Mouse (Mus musculus) heart, embryonic 13.5 days (tissue): Measurements from ENCODE around the gene Egfl6. TPM values are rescaled to one million over a fixed set of nuclear protein-coding genes. Genes with fewer than 3 reads are reported as not detected.
A peak's percentile ranks its signal among the peaks of the same experiment; 100 is the strongest.
"Not testable (repeated sequence)": the region's sequence is repeated elsewhere in the genome, so short reads cannot be mapped to it uniquely, and the experiment has no call there.

Experiments
- ATAC-seq: fragments of 200-750 bp; cut with Nextera tagmentation; 2 replicates; pipeline ENCODE4 v1.8.0; 2017; ENCODE audit warnings: moderate TSS enrichment; ENCODE audit not compliant: insufficient number of reproducible peaks, low FRiP score, low TSS enrichment; ENCODE audit errors: extremely low read depth
- H3K27ac ChIP-seq: fragments of 300-500 bp; sonication (generic); replicated peaks from 2 replicates; pipeline ENCODE4 v1.5.1; 2015; ENCODE audit warnings: moderate library complexity, mild to moderate bottlenecking, inconsistent platforms
- H3K27me3 ChIP-seq: fragments of 300-500 bp; sonication (generic); replicated peaks from 2 replicates; pipeline ENCODE4 v1.6.1; 2015; ENCODE audit warnings: mild to moderate bottlenecking, inconsistent platforms
- H3K36me3 ChIP-seq: fragments of 300-500 bp; sonication (generic); 2 replicates; pipeline ENCODE4 v1.6.1; 2015; ENCODE audit warnings: mild to moderate bottlenecking, inconsistent platforms
- H3K4me1 ChIP-seq: fragments of 300-500 bp; sonication (generic); 2 replicates; pipeline ENCODE4 v1.6.1; 2015; ENCODE audit warnings: inconsistent platforms
- H3K4me2 ChIP-seq: fragments of 300-500 bp; sonication (generic); 2 replicates; pipeline ENCODE4 v1.6.1; 2015; ENCODE audit warnings: inconsistent platforms, mild to moderate bottlenecking, moderate library complexity
- H3K4me3 ChIP-seq: fragments of 300-500 bp; sonication (generic); 2 replicates; pipeline ENCODE4 v1.5.1; 2015; ENCODE audit warnings: moderate library complexity, mild to moderate bottlenecking, inconsistent platforms
- H3K9ac ChIP-seq: fragments of 300-500 bp; sonication (generic); 2 replicates; pipeline ENCODE4 v1.6.1; 2015; ENCODE audit warnings: inconsistent platforms, mild to moderate bottlenecking, moderate library complexity
- H3K9me3 ChIP-seq: fragments of 300-500 bp; sonication (generic); 2 replicates; pipeline ENCODE4 v1.6.1; 2016; ENCODE audit warnings: inconsistent platforms
- WGBS: fragments of 180-500 bp; shearing (Covaris S2); methylation state at CpG from one replicate; pipeline ENCODE4 v1.1.7; 2015; ENCODE audit warnings: mixed read lengths; 5-methylcytosine and 5-hydroxymethylcytosine counted together
- polyA plus RNA-seq: library from polyadenylated mRNA; unstranded; fragments of >200 nt; fragmentation: Nextera tagmentation; extraction: Ambion mirVana; gene quantifications from 2 replicates; pipeline ENCODE4 v1.2.1, GENCODE M21; 2015

Gene Egfl6
- polyA plus RNA-seq, 1 experiment from 2014 or later = 7.0 TPM

DNA sequence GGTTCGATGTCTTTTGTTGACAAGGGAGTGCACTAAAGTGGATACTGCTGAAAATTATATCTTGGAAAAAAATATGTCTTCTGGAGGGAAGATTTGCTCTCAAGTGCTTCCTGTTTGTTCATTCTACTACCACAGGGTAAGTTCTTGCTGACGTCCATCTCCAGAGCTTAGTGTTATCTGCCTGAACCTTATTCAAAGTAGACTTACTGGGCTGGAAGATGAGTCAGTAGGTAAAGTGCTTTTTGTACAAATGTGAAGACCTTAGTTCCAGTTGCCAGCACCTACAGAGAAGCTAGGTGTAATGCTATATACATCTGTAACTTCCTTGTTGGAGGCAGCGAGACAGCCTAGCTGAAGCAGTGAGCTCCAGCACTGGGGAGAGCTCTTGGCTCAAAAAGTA lies 69.6 kb downstream of the Egfl6 start:
- no peak for ATAC-seq
- Histone ChIP-seq H3K9ac (no peak overlapping the region), H3K27me3 (no peaks in the 10 kb centered on the region), H3K4me1 (no peaks in the 10 kb centered on the region), H3K36me3 (no peaks in the 10 kb centered on the region), H3K4me2 (no peak overlapping the region), H3K9me3 (no peaks in the 10 kb centered on the region), H3K4me3 (no peak overlapping the region), H3K27ac (no peak overlapping the region)
- WGBS = 69% methylated on average over 3 of the region's 3 CpGs

DNA sequence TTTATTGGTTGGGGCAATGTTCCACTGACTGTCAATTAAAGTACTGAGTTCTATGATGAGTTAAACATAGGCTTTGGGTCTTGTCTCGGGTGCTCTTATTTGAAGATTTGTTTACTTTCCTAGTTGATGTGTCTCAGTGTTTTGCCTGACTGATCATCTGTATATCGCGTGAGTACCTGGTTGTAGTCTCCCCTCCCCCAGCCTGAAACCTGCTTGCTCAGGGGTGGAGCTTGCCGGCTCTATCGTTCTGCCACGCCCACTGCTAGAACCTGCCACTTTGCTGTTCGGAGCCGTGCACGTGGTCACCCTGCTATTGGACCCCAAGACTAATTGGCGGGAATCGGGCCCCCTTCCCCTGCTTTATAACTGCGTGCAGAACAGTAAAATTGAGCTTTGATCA lies 71.5 kb downstream of the Egfl6 start:
- not testable (repeated sequence) for H3K9ac ChIP-seq, H3K9me3 ChIP-seq, H3K27me3 ChIP-seq, H3K4me1 ChIP-seq, ATAC-seq, H3K27ac ChIP-seq, H3K36me3 ChIP-seq
- 25% methylated on average over 11 of the region's 12 CpGs for WGBS
- Histone ChIP-seq H3K4me3 (peak overlapping the region; percentile 24), H3K4me2 (peak overlapping the region; percentile 54)

DNA sequence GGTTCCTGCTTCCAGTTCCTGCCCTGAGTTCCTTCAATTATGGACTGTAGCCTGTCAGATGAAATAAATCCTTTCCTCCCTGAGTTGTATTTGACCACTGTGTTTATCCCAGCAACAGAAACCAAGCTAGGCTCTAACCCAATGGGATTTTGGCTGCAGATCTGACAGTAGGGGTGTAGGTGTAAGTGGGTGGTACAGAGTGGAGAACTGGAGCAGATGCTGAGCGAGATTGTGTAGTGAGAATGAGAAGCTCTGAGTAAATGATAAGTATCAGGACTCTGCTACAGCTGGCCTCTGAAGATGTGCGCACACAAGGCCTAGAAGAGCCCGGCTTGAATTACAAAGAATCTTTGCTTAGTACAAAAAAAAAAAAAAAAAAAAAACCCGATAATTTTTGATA lies 73.4 kb downstream of the Egfl6 start:
- WGBS = 85% methylated on average over 4 of the region's 4 CpGs
- H3K4me2 ChIP-seq = no peak overlapping the region
- H3K27me3 ChIP-seq = no peaks in the 10 kb centered on the region
- H3K4me3 ChIP-seq = no peak overlapping the region
- no peaks in the 10 kb centered on the region for H3K4me1 ChIP-seq
- H3K36me3 ChIP-seq = no peaks in the 10 kb centered on the region
- H3K9ac ChIP-seq = no peak overlapping the region
- no peaks in the 10 kb centered on the region for H3K9me3 ChIP-seq
- no peak overlapping the region for H3K27ac ChIP-seq
- no peak for ATAC-seq

DNA sequence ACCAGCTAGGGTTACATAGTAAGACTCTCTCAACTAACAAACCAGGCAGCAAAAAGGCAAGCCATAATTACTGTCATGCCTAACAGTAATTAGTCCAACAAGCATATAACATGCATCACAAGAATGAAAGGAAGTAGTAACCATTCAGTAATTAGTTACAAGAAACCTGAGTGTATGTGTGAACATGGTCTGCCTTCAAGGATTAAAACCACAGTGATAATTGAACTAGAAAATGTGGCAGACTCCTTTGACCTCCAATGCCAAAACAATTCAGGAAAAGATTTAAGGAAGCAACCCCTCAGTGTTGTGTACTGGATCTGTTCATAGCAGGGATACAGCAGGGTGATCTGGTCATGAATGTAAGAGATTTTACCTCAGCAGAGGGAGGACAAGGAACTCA lies 74.4 kb downstream of the Egfl6 start:
- ATAC-seq = no peak
- Histone ChIP-seq H3K9ac (no peak overlapping the region; the same call in 1 of the 2 replicates), H3K4me3 (no peak overlapping the region), H3K27ac (peak overlapping the region; percentile 98; the same call in 1 of the 2 replicates), H3K4me1 (no peaks in the 10 kb centered on the region), H3K27me3 (no peaks in the 10 kb centered on the region), H3K4me2 (peak overlapping the region; percentile 67), H3K36me3 (no peaks in the 10 kb centered on the region), H3K9me3 (no peaks in the 10 kb centered on the region)

DNA sequence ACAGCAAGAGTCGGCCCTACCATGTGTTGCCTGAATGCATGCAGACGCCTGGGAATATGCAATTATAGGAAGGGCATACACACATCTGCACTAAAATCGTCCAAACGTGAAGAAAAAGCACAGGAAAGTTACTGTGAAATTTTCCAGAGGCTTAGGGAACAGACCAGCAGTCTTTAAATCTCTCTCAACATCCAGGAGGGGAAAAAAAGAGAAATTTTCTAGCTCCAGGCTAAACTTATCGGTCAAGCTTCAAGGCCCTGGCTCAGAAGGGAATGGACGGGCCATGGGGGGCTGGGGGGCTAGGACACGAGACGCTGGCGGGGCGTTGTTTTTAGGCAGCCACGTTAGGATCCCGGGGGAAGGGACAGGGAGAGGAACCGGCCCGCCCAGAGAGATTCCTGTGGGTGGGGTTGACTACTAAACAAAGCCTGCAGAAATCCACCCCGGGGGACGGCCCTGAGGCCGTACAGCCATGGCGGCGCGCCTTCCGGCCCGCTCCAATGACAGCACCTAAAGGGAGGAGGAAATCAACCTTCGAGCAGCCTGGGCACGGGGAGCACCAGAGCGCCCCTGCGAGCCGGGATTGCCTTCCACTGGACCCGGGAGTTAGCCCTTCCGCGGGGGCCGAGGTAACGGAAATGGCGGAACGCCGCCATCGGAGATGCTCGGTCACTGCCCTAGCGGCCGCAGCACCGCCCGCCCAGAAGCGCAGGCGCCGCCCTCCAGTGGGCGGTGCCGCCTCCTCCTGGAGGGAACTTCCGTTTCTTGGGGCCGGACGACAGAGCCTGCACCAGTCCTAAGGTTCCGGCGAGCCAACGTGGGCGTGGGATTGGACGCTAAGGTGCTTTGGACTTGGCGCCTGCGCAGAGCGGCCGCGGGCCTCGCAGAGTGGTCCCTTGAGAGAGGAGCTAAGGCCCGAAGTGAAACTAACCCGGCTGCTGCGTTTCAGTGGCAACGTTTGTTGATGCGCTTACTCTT lies 75.5 kb downstream of the Egfl6 start:
- H3K4me3 ChIP-seq = peak overlapping the region; percentile 61
- no peaks in the 10 kb centered on the region for H3K27me3 ChIP-seq
- peaks cover 4% of the 10 kb centered on the region; the same call in 1 of the 2 replicates for H3K36me3 ChIP-seq
- peak; percentile 99 for ATAC-seq
- H3K27ac ChIP-seq = peak overlapping the region; percentile 98
- peak overlapping the region; percentile 67 for H3K4me2 ChIP-seq
- H3K9me3 ChIP-seq = no peaks in the 10 kb centered on the region
- H3K4me1 ChIP-seq = no peaks in the 10 kb centered on the region
- 14% methylated on average over 64 of the region's 65 CpGs for WGBS
- peak overlapping the region; percentile 86 for H3K9ac ChIP-seq

DNA sequence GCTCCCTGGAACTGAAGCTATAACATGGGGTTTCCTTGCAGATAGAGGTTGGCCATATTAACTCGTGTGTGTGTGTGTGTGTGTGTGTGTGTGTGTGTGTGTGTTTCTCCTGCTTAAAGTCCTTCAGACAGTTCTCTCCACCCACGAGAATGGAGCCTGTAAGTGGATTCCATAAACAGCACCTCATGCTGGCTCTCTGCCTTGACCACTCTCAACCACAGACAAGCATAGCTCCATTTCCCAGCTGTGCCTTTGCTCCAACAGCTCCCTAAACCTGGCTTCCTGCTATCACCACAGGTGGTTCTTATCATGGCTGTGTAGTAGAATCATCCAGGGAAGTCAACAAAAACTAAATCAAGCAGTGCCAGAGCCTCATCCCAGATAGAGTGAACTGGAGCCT lies 81.1 kb downstream of the Egfl6 start:
- H3K27ac ChIP-seq = no peak overlapping the region
- H3K4me1 ChIP-seq = no peaks in the 10 kb centered on the region
- H3K36me3 ChIP-seq = peaks cover 10% of the 10 kb centered on the region; the same call in 1 of the 2 replicates
- H3K9ac ChIP-seq = no peak overlapping the region
- 39% methylated on average over 2 of the region's 2 CpGs for WGBS
- no peaks in the 10 kb centered on the region for H3K9me3 ChIP-seq
- no peak overlapping the region for H3K4me3 ChIP-seq
- H3K27me3 ChIP-seq = no peaks in the 10 kb centered on the region
- H3K4me2 ChIP-seq = no peak overlapping the region
- no peak for ATAC-seq

DNA sequence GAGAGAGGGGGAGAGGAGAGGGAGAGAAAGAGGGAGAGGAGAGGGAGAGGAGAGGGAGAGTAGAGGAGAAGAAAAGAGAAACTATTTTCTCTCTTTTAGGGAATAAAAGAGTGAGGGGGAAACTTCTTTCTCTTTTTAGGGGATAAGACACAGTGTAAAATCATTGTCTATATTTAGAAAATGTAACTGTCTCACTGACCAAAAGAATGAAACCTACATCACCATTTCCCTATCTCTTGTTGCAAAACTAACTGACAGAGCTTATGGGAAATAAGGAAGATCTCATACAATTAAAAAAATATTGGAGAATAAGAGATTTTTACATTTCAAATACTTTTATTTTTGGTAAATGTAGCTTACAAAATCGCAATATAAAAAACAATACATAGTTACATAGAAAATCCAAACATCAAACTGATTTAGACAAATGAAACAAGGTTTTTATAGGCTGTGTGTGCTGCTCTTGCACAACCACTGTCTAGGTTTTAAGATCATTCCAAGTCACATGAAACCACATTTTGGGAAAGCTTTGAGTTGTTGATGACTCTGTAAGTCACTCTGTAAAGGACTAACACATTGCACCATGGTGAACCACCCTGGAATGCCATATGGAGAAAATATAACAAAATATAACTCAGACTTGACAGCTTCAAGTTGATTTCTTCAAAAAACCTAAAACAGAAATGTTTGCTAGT lies 85.9 kb downstream of the Egfl6 start:
- Histone ChIP-seq H3K4me2 (no peak overlapping the region), H3K4me3 (no peak overlapping the region), H3K27ac (no peak overlapping the region), H3K9me3 (no peaks in the 10 kb centered on the region), H3K4me1 (no peaks in the 10 kb centered on the region), H3K36me3 (peaks cover 6% of the 10 kb centered on the region; the same call in 1 of the 2 replicates), H3K27me3 (no peaks in the 10 kb centered on the region), H3K9ac (no peak overlapping the region)
- no peak for ATAC-seq
- WGBS = 68% methylated on average over 1 of the region's 1 CpGs

DNA sequence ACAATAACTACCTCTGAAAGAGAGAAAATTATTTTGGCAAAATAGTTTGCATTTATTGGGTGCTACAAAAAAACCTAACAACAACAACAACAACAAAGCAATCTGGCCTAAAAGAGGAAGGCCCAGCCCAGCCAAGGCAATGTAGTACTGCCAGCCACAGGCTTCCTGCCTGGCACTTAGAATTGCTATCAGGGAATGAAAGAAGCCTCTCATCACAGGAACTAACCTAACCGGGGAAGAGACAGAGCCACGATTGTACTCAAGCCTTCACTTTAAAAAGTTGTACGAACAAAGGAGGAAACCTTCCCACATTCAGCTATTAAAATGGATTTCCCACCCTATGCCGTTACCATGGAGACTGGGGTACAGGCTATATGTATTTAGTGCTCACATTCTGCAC lies 87.7 kb downstream of the Egfl6 start:
- H3K27ac ChIP-seq = no peak overlapping the region
- H3K9ac ChIP-seq = no peak overlapping the region
- WGBS = 59% methylated on average over 4 of the region's 4 CpGs
- H3K4me1 ChIP-seq = no peaks in the 10 kb centered on the region
- no peak for ATAC-seq
- no peak overlapping the region for H3K4me3 ChIP-seq
- peaks cover 2% of the 10 kb centered on the region; the same call in 1 of the 2 replicates for H3K36me3 ChIP-seq
- no peak overlapping the region for H3K4me2 ChIP-seq
- H3K27me3 ChIP-seq = no peaks in the 10 kb centered on the region
- H3K9me3 ChIP-seq = no peaks in the 10 kb centered on the region

DNA sequence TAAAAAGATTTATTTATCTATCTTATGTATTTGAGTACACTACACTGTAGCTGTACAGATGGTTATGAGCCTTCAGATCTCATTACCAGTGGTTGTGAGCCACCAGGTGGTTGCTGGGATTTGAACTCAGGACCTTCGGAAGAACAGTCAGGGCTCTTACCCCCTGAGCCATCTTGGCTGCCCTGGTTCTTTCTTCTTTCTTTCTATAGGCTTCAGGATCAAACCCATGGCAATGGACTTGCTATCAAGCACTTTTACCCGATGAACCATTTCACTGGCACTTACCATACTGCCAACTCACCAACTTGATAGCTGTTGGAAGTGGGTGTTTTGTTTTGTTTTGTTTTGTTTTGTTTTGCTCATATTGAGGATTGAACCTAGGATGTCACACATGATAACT lies 90.5 kb downstream of the Egfl6 start:
- Histone ChIP-seq H3K27me3 (no peaks in the 10 kb centered on the region), H3K36me3 (no peaks in the 10 kb centered on the region), H3K9ac (no peak overlapping the region), H3K9me3 (no peaks in the 10 kb centered on the region), H3K4me1 (no peaks in the 10 kb centered on the region), H3K4me3 (no peak overlapping the region), H3K4me2 (no peak overlapping the region), H3K27ac (no peak overlapping the region)
- 83% methylated on average over 2 of the region's 2 CpGs for WGBS
- no peak for ATAC-seq

DNA sequence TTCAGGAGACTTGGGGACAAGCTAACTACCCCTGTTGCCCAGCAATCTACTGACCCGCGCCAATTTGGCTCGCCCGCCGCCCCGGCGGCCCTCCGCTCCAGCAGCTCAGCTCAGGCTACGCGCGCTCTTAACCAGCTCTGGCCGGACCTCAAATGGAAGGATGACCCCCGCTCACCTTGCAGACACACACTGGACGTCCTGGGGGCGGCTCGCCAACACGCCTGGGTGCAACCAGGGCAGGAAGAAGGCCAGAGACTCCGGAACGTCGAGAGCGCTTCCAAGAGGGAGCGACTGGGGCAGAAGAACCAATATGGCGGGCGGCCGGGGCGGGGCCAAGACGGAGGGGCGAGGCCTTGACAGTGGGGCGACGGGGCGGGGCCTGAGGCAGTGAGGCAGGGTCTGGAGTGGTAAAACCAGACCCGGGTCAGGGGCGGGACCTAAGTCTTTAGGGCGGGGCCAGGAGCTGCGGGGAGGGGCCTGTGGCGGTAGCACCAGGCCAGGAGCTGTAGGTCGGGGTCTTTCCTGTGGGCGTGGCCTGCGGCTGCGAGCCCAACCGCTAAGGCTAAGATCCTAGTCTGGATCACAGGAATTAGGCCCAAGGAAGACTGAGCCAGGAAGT lies 106.0 kb downstream of the Egfl6 start, which contains the start of gene Rab9:
Gene Rab9 (minus strand): TSS at position 503 of the 619 bp plus-strand sequence.
- H3K4me3 ChIP-seq = peak within 1 kb of the TSS; percentile 66
- H3K36me3 ChIP-seq = peaks cover 10% of the 10 kb centered on the region; the same call in 1 of the 2 replicates
- peak; percentile 98 for ATAC-seq
- 13% methylated on average over 40 of the region's 41 CpGs for WGBS
- peak within 1 kb of the TSS; percentile 80 for H3K9ac ChIP-seq
- H3K27ac ChIP-seq = peak within 1 kb of the TSS; percentile 82
- H3K4me2 ChIP-seq = peak within 1 kb of the TSS; percentile 73
- H3K27me3 ChIP-seq = no peaks in the 10 kb centered on the region
- no peaks in the 10 kb centered on the region for H3K9me3 ChIP-seq
- peaks cover 7% of the 10 kb centered on the region for H3K4me1 ChIP-seq
